Mouse (Mus musculus) stomach, postnatal 0 days (tissue): ENCODE measurements at regions not wholly inside any gene's neighbourhood (a gene's known extent, or its start where the extent isn't known, plus 50 kb on each side); places are given as distances from the start of the nearest gene placed in this dataset.
"Not testable (repeated sequence)": the region's sequence is repeated elsewhere in the genome, so short reads cannot be mapped to it uniquely, and the experiment has no call there.

Experiments used
- CTCF ChIP-seq: IDR thresholded peaks from 2 replicates; pipeline ENCODE4 v1.5.1; 2016; ENCODE audit warnings: antibody characterized with exemption, low read depth, mild to moderate bottlenecking, moderate library complexity
- EP300 ChIP-seq: optimal IDR thresholded peaks from 2 replicates; pipeline ENCODE3; 2016; ENCODE audit warnings: antibody characterized with exemption

DNA sequence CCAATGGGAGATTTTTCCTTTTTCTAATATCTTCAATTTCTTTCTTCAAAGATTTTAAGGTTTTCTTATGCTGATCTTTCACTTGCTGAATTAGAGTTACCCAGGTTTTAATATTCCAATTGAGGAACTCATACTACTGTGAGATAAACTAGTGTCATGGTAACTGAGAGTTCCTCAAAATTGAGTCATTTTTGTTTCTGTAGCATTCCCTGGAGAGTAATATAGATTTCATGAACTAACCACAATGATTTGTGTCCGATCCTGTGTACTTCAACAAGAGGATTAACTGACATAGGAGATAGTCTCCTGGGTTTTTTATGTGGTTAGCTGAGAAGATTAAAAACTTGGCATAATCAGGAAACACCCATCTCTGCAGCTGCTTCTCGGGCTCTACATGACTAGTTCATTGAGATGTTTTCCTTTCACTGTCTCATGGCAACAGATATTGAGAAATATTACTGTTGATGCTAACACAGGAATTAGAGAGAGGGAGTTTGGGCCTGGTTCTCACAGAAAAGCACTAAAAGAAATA is 949.9 kb downstream of the Adam6a start:
- TF ChIP-seq CTCF, EP300: not testable (repeated sequence)
